Mouse (Mus musculus) lung, postnatal 36 days (tissue): ENCODE data around the gene Cdc42bpg.
A peak's percentile ranks its signal among the peaks of the same experiment; 100 is the strongest.

ENCODE experiments used
- DNase-seq: peaks from one replicate; pipeline ENCODE4 v3.0.0; 2022; ENCODE audit warnings: mixed read lengths

The Cdc42bpg gene

DNA sequence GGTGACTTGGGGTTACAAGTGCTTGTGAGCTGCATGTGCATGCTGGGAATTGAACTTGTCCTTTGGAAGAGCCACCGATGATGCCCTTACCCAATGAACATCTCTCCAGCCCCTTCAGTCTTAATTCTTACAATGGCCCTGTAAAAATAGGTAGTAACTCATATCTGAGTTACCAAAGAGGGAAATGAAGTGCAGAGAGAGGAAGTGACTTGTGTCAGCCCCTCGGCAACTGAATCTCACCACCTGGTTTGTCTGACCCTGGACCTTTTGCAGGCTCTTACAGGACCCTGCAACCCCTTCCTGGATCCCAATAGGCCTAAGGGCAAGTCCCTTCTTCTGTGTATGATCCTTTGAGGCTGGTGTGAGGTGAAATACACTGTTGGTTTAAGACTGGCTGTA, 45.9 kb downstream of the Cdc42bpg start:
- no peak for DNase-seq

DNA sequence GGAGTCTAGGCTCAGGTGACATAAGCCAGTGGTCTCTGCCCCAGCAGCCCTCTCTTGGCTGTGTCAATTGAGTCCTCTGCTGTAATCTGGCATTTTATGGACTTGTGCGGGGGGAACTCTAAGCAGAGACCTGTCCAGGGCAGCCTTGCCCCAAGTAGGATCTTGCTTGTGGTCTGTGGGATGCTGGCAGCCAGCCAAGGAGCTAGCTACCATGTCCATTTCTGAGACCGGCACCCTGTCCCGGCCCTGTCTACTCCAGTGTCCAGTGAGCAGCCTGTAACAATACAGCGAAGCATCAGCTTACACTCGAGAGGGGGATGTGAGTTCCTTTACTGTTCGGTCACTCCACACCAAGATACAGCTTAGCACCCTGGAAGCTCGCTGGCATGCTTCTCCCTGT, 47.8 kb downstream of the Cdc42bpg start:
- DNase-seq, result no peak

DNA sequence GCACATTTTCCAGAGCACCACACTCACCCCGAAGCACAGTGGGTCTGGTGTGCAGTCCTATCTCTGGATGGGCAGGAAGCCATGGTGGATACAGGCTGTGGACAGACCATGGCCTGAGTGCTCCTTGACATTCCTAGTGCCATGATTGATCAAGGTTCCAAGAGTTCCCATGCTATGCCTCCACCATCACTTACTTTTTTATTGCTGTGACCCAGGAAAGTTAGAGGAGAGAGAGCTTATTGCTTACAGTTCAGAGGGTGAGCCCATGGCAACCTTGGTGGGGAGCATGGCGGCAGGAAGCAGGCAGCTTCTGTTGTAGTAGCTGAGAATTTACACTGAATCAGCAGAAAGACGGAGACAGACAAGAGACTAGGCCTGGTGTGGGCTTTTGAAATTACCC, 55.0 kb downstream of the Cdc42bpg start:
- DNase-seq, result no peak

DNA sequence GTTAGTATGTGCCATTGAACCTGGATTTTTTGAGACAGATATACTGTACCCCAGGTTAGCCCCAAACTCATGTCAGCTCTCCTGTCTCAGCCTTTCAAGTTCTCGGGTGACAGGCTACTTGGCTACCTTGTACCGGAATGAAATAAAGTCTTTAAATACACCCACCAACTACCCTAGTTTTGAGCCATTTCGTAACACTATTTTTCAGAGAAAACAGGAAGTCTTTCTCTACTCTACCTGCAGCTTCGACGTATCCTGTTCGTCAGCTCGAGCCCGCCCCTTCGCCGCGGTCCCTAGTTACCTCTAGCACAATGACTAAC, 56.8 kb downstream of the Cdc42bpg start:
- DNase-seq, result no peak

DNA sequence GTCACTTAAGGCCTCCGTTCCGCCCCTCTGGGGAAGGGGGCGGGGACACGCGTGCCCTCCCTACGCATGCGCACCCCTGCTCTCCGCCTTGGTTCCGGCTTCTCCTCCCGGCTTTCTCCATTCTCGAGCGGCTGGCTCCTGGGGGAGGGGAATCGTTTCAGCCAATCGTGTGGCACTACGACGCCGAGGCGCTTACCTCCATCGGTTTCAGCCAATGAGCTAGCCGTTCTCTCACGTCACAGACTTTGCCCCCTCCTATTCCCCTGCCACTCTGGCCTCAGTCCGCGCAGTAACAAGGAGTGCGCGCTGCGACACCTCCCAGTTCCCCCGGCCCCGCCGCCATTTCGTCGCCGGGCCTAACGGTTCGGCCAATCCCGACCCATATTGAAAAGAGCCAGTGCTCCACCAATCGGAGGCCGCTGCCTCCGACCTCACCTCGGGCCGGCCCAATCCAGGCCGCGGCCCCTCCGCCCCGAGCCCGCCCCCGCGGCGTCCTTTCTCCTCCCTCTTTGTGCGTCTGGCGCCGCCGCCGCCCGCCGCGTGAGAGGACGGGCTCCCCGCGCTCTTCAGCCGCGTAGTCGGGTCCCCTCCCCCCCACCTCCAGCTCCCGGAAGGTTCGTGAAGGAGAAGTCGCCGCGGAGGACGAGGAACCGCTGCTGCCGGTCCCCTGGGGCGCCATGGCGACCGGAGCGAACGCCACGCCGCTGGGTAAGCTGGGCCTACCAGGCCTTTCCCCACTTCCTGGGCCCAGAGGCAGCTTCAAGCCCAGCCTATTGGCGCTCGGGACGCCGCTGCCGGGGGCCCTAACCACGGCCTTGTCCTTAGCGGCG, 57.4 kb downstream of the Cdc42bpg start, which contains the start of gene Sf1:
TSS of gene Sf1 (plus strand) at position 280 of the 830 bp plus-strand sequence.
- DNase-seq, result peak; percentile 100

DNA sequence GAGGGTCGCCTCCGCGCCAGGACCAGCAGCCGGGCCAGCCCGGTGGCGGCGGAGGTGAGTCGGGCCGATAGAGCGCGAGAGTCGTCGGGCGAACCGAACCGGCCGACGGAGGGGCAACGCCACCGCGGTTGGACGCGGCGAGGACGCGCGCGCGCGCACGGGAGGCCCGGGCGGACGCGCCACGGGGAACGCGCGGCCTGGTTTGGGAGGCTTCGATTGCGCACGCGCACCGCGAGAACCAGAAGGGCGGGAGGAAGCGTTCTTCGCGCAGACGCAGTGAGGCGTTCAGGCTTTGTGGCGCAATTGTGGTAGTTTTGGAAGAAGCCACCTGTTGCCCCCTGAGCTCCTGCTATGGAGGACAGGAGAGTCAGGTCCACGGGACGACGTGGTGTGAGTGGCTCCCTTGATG, 58.1 kb downstream of the Cdc42bpg start:
- DNase-seq, result peak; percentile 94

DNA sequence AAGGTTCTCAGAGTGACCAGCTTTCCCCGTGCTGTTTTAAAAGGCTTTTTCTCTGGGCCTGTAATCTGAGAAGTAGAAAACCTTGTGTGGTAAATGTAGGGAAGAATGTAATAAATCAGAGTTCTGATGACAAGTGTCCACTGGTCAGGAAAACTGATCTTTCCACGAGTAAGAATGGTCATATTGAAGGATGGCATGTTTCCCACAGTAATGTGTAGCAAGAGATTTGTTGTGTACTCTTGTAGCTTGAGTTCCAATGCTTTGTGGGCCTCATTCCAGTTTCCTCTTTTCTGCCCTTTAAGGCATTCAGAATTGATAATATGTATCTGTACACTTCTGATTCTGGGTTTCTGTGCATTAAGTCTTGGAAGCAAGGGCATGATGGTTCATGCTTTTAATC, 58.6 kb downstream of the Cdc42bpg start:
- no peak for DNase-seq

DNA sequence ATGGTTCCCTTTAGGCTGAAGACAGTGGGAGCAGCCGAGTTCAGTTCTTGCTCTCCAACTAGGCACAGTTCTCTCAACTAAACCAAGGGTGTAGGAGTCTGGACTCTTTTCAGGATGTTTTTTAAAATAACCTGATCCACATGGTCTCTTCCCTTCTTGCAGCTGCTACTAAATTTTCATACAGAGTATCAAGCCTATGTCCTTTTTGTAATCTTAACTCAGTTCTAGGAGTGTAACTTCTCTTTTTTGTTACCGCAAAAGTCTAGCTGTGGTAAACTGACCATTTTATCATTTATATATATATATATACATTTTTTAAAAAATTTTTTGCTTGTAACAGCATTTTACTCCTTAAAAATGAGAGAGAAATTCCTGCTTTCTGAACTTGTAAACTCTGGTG, 63.9 kb downstream of the Cdc42bpg start:
- no peak for DNase-seq

DNA sequence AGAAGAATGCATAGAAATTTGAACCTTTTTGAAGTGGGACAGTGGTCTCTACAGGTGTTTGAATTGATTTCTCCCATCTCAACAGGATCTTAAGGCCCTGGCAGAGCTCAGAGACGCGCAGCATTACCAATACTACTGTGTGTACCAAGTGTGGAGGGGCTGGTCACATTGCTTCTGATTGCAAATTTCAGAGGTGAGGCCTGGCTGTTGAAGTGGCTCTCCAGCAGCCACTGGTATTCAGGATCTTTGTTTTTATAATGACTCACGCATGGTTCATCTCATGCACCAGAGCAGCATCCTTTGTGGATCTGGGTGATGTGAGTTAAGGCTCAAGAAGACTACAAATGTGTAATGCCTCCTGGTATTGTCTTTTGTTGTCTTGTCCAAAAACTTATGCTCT, 66.2 kb downstream of the Cdc42bpg start:
- DNase-seq, result no peak

DNA sequence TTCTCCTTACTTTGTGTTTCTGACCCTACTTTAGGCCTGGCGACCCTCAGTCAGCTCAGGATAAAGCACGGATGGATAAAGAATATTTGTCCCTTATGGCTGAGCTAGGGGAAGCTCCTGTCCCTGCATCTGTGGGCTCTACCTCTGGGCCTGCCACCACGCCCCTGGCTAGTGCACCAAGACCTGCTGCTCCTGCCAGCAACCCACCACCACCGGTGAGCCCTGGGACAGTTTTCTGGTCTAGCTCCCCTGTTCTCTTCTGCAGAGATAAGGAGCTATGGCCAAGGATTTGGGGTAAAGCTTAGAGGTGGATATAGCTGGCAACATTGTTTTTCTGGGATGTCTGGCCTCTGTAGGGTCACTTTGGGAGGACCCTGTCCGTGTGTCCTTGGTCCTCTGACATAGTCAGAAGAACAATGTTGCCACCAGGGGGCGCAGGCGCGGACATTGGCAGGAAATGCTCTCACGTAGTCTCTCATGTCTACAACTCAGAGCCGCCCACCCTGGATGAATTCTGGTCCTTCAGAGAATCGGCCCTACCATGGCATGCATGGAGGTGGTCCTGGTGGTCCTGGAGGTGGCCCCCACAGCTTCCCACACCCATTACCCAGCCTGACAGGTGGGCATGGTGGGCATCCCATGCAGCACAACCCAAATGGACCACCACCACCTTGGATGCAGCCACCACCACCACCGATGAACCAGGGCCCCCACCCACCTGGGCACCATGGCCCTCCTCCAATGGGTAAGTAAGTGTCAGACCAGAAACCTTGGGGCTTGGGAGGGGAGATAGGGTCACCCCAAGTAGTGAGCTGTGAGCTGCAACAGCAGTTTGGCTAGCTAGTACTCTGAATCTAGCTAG, 67.5 kb downstream of the Cdc42bpg start:
- DNase-seq, result peak; percentile 93

DNA sequence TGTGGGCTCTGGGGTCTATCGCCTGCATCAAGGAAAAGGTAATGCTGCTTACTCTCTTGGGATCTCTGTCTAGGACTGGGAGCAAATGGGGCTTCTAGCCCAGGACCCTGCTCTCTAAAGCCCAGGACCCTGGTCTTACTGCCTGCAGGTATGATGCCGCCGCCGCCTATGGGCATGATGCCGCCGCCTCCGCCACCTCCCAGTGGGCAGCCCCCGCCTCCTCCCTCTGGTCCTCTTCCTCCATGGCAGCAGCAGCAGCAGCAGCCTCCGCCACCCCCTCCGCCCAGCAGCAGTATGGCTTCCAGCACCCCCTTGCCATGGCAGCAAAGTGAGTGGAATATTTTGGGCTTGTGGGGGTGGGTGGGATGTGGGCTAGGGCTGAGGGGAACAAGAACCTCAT, 68.3 kb downstream of the Cdc42bpg start:
- DNase-seq, result no peak
